Mouse (Mus musculus) bone marrow macrophage, adult 2 months (primary cell): ENCODE measurements around the gene Manbal.
A peak's percentile ranks its signal among the peaks of the same experiment; 100 is the strongest.

ENCODE experiments used
- CTCF ChIP-seq: IDR thresholded peaks from 2 replicates; pipeline ENCODE4 v1.5.1; 2012; ENCODE audit warnings: low read depth, mild to moderate bottlenecking, low read length, moderate library complexity
- POLR2A ChIP-seq: IDR thresholded peaks from 2 replicates; pipeline ENCODE4 v1.6.1; 2012; ENCODE audit warnings: mild to moderate bottlenecking, low read depth, low read length, borderline replicate concordance

- no peak for TF ChIP-seq POLR2A
- peak; percentile 48; the same call in 1 of the 2 replicates for TF ChIP-seq CTCF
Measured at GRCm38 (mm10) chr2:157338663-157339062, 28.7 kb upstream of the Manbal start.
